Mouse (Mus musculus): ENCODE results near the gene Dnaic1. TPM values are rescaled to one million over a fixed set of nuclear protein-coding genes. Genes with fewer than 3 reads are reported as not detected.
"Not testable (repeated sequence)": the region's sequence is repeated elsewhere in the genome, so short reads cannot be mapped to it uniquely, and the experiment has no call there.

The Dnaic1 gene
- polyA plus RNA-seq, 1 experiment: 7.3 TPM

DNA sequence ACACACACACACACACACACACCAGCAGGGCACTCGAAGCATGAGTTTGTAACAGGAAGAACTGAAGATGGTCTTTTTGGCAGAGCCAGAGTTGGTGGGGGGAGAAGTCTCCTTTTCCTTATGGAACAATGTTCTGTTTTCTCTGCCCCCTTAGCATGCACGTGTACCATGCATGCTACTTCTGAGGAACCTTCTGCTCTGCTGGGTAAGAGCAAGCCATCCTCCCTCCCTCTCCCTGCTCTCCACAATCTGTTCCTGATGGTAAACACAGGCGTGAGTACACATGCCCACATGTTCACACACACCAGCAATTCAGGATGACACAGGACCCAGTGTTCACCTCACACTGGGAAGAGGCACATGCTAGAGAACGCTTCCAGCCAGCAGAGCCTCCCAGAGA is 111.6 kb downstream of the Dnaic1 start:
- TF ChIP-seq CTCF (IDR thresholded peaks at IDR 0.05; ENCODE audit: low read depth, low read length) (no peak), EP300 (IDR thresholded peaks at IDR 0.05; ENCODE audit: insufficient read depth, low read depth, low read length) (no peak)
- no peak overlapping the region for H3K4me3 ChIP-seq (ENCODE audit: low read depth, low read length)
- H3K27me3 ChIP-seq (ENCODE audit: control insufficient read depth, insufficient read depth, low read length, poor library complexity, severe bottlenecking): no peaks in the 10 kb centered on the region
- no peak overlapping the region for H3K27ac ChIP-seq (ENCODE audit: insufficient read depth, low read length)
- no peak overlapping the region for H3K9ac ChIP-seq (ENCODE audit: low read depth, poor library complexity, severe bottlenecking)
- H3K4me1 ChIP-seq (ENCODE audit: control insufficient read depth, insufficient read depth, low read length): peaks cover 2% of the 10 kb centered on the region
- no peaks in the 10 kb centered on the region for H3K36me3 ChIP-seq (ENCODE audit: control insufficient read depth, insufficient read depth, low read length, poor library complexity, severe bottlenecking)
- H3K9me3 ChIP-seq (replicated peaks; ENCODE audit: control insufficient read depth, insufficient read depth, low read length, poor library complexity, severe bottlenecking): no peaks in the 10 kb centered on the region

DNA sequence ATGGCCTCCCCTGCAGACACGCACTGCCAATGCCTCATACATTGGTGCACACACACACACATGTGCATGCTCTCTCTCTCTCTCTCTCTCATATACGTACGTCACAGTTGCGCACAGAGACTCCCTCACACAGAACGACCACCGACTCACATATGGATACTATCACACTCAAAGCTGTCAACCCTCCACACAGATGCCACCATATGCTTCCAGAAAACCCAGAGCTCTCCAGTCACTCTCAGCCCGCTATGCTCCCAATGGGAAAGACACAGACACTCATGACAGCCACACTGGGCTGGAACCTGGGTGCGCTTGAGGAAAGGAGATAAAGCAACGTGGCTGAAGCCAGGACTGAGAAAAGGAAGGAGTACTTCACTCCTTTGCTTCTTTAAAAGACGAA is 112.4 kb downstream of the Dnaic1 start:
- H3K4me1 ChIP-seq (ENCODE audit: control insufficient read depth, insufficient read depth, low read length): peaks cover 2% of the 10 kb centered on the region
- no peak overlapping the region for H3K4me3 ChIP-seq (ENCODE audit: low read depth, low read length)
- H3K36me3 ChIP-seq (ENCODE audit: control insufficient read depth, insufficient read depth, low read length, poor library complexity, severe bottlenecking): no peaks in the 10 kb centered on the region
- no peak overlapping the region for H3K9ac ChIP-seq (ENCODE audit: low read depth, poor library complexity, severe bottlenecking)
- no peaks in the 10 kb centered on the region for H3K9me3 ChIP-seq (replicated peaks; ENCODE audit: control insufficient read depth, insufficient read depth, low read length, poor library complexity, severe bottlenecking)
- H3K27ac ChIP-seq (ENCODE audit: insufficient read depth, low read length): no peak overlapping the region
- H3K27me3 ChIP-seq (ENCODE audit: control insufficient read depth, insufficient read depth, low read length, poor library complexity, severe bottlenecking): no peaks in the 10 kb centered on the region
- no peak for TF ChIP-seq CTCF (IDR thresholded peaks at IDR 0.05; ENCODE audit: low read depth, low read length)
- TF ChIP-seq EP300 (IDR thresholded peaks at IDR 0.05; ENCODE audit: insufficient read depth, low read depth, low read length): no peak
- no peak for TF ChIP-seq POLR2A (IDR thresholded peaks at IDR 0.05; ENCODE audit: insufficient read depth, low read length)

DNA sequence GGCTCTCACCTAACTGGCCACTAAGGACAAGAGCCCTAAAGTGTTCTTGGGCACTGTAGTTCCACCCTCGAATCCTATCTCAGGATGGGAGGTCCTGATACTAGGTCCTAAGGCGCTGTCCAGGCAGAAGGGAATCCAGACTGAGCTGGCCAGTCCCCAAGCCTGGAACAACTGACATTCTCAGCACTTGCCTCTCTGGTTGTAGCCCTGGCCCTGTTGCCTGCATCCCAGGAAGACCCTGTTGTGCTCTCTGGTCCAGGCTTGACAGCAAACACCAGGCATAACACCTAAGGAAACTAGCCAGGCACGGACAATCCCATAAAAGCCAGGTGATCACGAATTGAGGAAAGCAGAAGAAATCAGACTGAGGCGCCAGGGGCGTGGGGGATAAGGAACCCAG is 113.2 kb downstream of the Dnaic1 start:
- Histone ChIP-seq H3K4me3 (ENCODE audit: low read depth, low read length) (no peak overlapping the region), H3K4me1 (ENCODE audit: control insufficient read depth, insufficient read depth, low read length) (peaks cover 2% of the 10 kb centered on the region), H3K27me3 (ENCODE audit: control insufficient read depth, insufficient read depth, low read length, poor library complexity, severe bottlenecking) (no peaks in the 10 kb centered on the region), H3K9ac (ENCODE audit: low read depth, poor library complexity, severe bottlenecking) (no peak overlapping the region), H3K9me3 (replicated peaks; ENCODE audit: control insufficient read depth, insufficient read depth, low read length, poor library complexity, severe bottlenecking) (no peaks in the 10 kb centered on the region), H3K27ac (ENCODE audit: insufficient read depth, low read length) (no peak overlapping the region), H3K36me3 (ENCODE audit: control insufficient read depth, insufficient read depth, low read length, poor library complexity, severe bottlenecking) (no peaks in the 10 kb centered on the region)
- TF ChIP-seq CTCF (IDR thresholded peaks at IDR 0.05; ENCODE audit: low read depth, low read length) (no peak), POLR2A (IDR thresholded peaks at IDR 0.05; ENCODE audit: insufficient read depth, low read length) (no peak), EP300 (IDR thresholded peaks at IDR 0.05; ENCODE audit: insufficient read depth, low read depth, low read length) (no peak)

DNA sequence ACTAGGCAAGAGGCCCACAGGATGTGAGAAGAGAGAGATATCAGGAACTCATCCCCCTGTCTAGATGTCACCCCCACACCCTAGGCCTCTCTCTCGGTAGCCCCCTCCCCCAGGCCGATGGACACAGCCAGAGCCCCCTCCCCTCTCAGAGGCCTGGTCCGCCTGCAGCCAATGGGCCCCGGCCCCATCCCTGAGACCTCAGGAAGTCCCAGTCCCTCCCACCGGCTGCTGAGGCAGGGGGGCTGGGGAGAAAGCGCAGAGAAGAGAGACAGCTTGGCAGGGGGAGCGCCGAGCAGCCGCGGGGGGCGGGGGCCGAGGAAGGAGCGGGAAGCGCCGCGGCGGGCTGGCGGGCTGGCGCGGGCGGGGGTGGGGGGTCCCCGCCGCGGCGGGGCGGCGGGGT is 113.7 kb downstream of the Dnaic1 start:
- not testable (repeated sequence) for H3K9me3 ChIP-seq (replicated peaks; ENCODE audit: control insufficient read depth, insufficient read depth, low read length, poor library complexity, severe bottlenecking); H3K36me3 ChIP-seq (ENCODE audit: control insufficient read depth, insufficient read depth, low read length, poor library complexity, severe bottlenecking); H3K4me3 ChIP-seq (ENCODE audit: low read depth, low read length); H3K27ac ChIP-seq (ENCODE audit: insufficient read depth, low read length); H3K4me1 ChIP-seq (ENCODE audit: control insufficient read depth, insufficient read depth, low read length); H3K27me3 ChIP-seq (ENCODE audit: control insufficient read depth, insufficient read depth, low read length, poor library complexity, severe bottlenecking); H3K9ac ChIP-seq (ENCODE audit: low read depth, poor library complexity, severe bottlenecking)

DNA sequence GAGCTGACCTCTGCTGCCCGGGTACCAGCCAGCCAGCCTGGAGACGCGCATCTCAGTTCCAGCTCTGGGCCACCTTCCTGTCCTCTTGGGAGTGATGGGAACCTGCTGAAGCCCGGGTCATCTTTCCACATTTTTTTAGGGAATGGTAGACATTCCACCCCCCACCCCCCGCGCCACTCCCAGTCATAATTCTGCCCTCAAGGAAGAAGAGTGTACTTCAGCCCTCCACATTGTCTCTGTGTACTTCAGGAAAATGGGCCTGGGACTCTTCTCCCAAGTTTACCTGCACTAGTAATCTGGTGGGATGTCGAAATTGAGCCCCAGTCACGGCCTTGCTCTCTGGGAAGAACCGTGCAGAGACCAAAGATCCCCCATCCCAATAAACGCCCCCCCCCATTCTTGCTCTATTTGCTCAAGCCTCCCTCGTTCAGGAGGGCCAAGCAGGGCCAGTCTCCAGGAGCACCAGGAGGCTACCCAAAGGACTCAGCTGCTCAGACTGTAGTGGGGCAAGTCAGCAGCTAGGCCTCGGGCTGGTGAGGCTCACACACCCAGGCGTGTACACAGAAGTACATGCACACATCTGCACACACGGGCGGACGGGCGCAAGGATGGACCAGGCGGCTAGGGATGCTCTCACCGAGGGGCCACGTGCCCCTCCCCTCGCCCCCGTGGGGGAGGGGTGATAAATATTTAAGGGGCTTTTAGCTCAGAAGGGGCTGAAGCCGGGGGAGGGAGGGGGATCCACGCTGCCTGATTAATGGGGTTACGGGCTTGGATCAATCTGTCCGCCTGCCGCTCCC is 114.8 kb downstream of the Dnaic1 start:
- not testable (repeated sequence) for H3K9ac ChIP-seq (ENCODE audit: low read depth, poor library complexity, severe bottlenecking); H3K27me3 ChIP-seq (ENCODE audit: control insufficient read depth, insufficient read depth, low read length, poor library complexity, severe bottlenecking); H3K27ac ChIP-seq (ENCODE audit: insufficient read depth, low read length); H3K9me3 ChIP-seq (replicated peaks; ENCODE audit: control insufficient read depth, insufficient read depth, low read length, poor library complexity, severe bottlenecking); H3K36me3 ChIP-seq (ENCODE audit: control insufficient read depth, insufficient read depth, low read length, poor library complexity, severe bottlenecking); H3K4me1 ChIP-seq (ENCODE audit: control insufficient read depth, insufficient read depth, low read length); H3K4me3 ChIP-seq (ENCODE audit: low read depth, low read length)

DNA sequence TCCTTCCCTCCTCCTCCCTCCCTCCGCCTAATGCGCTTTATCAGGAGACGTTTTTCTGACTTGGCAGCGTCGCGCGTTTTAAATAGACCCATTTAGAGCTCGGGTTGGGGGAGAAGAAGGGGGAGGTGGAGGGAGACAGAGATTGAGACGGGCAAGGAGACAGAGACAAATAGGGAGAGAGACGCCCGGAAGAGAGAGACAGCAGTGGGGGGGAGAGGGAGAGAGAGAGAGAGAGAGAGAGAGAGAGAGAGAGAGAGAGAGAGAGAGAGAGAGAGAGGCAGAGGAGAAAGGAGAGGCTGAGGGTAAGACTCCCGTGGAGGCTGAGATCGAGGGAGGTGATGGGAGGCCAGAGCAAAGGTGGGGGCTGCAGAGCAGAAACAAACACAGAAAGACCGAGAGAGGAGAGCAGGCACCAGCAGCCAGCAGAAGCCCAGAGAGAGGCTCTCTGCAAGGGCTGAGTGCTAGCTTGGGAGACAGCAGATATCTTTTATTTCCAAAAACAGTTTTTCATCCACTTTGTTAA is 115.4 kb downstream of the Dnaic1 start:
- not testable (repeated sequence) for H3K4me1 ChIP-seq (ENCODE audit: control insufficient read depth, insufficient read depth, low read length); H3K9me3 ChIP-seq (replicated peaks; ENCODE audit: control insufficient read depth, insufficient read depth, low read length, poor library complexity, severe bottlenecking); H3K36me3 ChIP-seq (ENCODE audit: control insufficient read depth, insufficient read depth, low read length, poor library complexity, severe bottlenecking)

DNA sequence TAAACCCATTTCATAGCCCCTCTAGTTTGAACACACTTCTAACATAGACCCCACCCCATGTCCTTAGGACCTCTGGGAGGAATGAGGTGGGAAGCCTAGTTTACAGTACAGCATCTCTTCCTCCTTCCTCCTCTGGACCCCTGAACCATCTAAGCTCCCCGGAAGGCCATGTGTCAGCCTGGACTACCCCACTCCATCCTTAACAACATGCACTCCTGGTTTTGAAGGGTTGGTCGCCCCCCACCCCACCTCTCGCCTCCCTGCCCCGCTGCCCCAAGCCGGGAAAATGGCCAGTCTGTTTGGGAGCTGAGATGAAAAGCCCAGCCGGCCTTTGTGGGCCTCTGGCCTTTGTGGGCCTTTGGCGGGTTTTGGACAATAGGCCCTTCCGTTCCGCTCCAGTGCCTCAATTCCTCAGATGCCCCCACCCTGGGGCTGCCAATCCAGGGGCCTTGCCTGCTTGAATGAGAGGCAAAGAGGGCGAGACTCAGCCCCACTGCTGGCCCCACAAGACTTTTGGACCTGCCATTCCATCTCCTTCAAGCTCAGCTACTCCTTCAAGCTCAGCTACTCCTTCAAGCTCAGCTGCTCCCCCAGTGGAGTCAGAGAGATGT is 116.4 kb downstream of the Dnaic1 start:
- not testable (repeated sequence) for H3K9me3 ChIP-seq (replicated peaks; ENCODE audit: control insufficient read depth, insufficient read depth, low read length, poor library complexity, severe bottlenecking); H3K27ac ChIP-seq (ENCODE audit: insufficient read depth, low read length); H3K36me3 ChIP-seq (ENCODE audit: control insufficient read depth, insufficient read depth, low read length, poor library complexity, severe bottlenecking); H3K9ac ChIP-seq (ENCODE audit: low read depth, poor library complexity, severe bottlenecking); H3K4me1 ChIP-seq (ENCODE audit: control insufficient read depth, insufficient read depth, low read length); H3K27me3 ChIP-seq (ENCODE audit: control insufficient read depth, insufficient read depth, low read length, poor library complexity, severe bottlenecking); H3K4me3 ChIP-seq (ENCODE audit: low read depth, low read length)

More for the DNA sequence above, 115.4 kb downstream of the Dnaic1 start:
- H3K4me3 ChIP-seq (ENCODE audit: low read depth, low read length); H3K27ac ChIP-seq (ENCODE audit: insufficient read depth, low read length); H3K27me3 ChIP-seq (ENCODE audit: control insufficient read depth, insufficient read depth, low read length, poor library complexity, severe bottlenecking); H3K9ac ChIP-seq (ENCODE audit: low read depth, poor library complexity, severe bottlenecking): not testable (repeated sequence)

Data from ES-Bruce4 (cell line).